Mouse (Mus musculus) adrenal gland, postnatal 14 days (tissue): ENCODE results near the gene Adcy6. TPM values are rescaled to one million over a fixed set of nuclear protein-coding genes. Genes with fewer than 3 reads are reported as not detected.

Experiments used
- DNase-seq: peaks from one replicate; pipeline ENCODE4 v3.0.0; 2021; ENCODE audit warnings: mixed read lengths
- total RNA-seq: library from RNA; stranded (reverse); gene quantifications from 2 replicates; pipeline ENCODE4 v1.2.3, GENCODE M21; 2021

Adcy6 gene
- total RNA-seq, 1 experiment from 2014 or later, result 73.8 TPM

GRCm38 (mm10) chr15:98557186-98557585 is 52.7 kb downstream of the Adcy6 start:
- no peak for DNase-seq

- DNase-seq, result no peak
These were observed 54.0 kb downstream of the Adcy6 start for GRCm38 (mm10) chr15:98555881-98556280.

GRCm38 (mm10) chr15:98552758-98553157 is 57.1 kb downstream of the Adcy6 start:
- DNase-seq, result no peak

- DNase-seq, result no peak
These were observed 63.0 kb downstream of the Adcy6 start for GRCm38 (mm10) chr15:98546843-98547242.

- no peak for DNase-seq
These were observed 64.7 kb downstream of the Adcy6 start for GRCm38 (mm10) chr15:98545151-98545550.

GRCm38 (mm10) chr15:98543341-98543740 is 66.5 kb downstream of the Adcy6 start:
- DNase-seq, result peak; percentile 27

- DNase-seq, result no peak
These were observed 68.8 kb downstream of the Adcy6 start for GRCm38 (mm10) chr15:98541064-98541463.

Other genes with a start within 250 kb of the Adcy6 start
- gene Olfr283, start 229.1 kb downstream of the Adcy6 start, total RNA-seq, result not detected in 2 replicates
- not detected in 2 replicates for gene Olfr282, start 178.9 kb downstream of the Adcy6 start, total RNA-seq
- not detected in 2 replicates for gene Olfr281, start 157.5 kb downstream of the Adcy6 start, total RNA-seq
- gene OR5BS1P, start 140.2 kb downstream of the Adcy6 start, total RNA-seq, result not detected in 2 replicates
- gene Lalba, start 127.4 kb downstream of the Adcy6 start, total RNA-seq, result not detected in 2 replicates
- not detected in 2 replicates for gene Olfr279, start 117.7 kb downstream of the Adcy6 start, total RNA-seq
- gene Kansl2, start 75.8 kb downstream of the Adcy6 start, total RNA-seq, result 72.5 and 85.8 TPM in 2 replicates
- 57.0 and 57.3 TPM in 2 replicates for gene Ccnt1, start 39.2 kb downstream of the Adcy6 start, total RNA-seq
- gene 4930415O20Rik, start 39.1 kb downstream of the Adcy6 start, total RNA-seq, result 1.1 TPM in 1 of 2 replicates, not detected in the other
- gene Cacnb3, start 20.8 kb upstream of the Adcy6 start, total RNA-seq, result 12.0 and 18.2 TPM in 2 replicates
- gene Ddx23, start 52.8 kb upstream of the Adcy6 start, total RNA-seq, result 85.2 and 87.5 TPM in 2 replicates
- gene Rnd1, start 67.4 kb upstream of the Adcy6 start, total RNA-seq, result 2.1 and 3.6 TPM in 2 replicates
- 0.96 and 0.98 TPM in 2 replicates for gene Ccdc65, start 98.1 kb upstream of the Adcy6 start, total RNA-seq
- gene Fkbp11, start 118.1 kb upstream of the Adcy6 start, total RNA-seq, result 7.2 and 7.7 TPM in 2 replicates
- gene Arf3, start 153.1 kb upstream of the Adcy6 start, total RNA-seq, result 98.5 and 104 TPM in 2 replicates
- gene Wnt10b, start 168.1 kb upstream of the Adcy6 start, total RNA-seq, result 0.48 and 0.79 TPM in 2 replicates
- gene Wnt1, start 179.8 kb upstream of the Adcy6 start, total RNA-seq, result not detected in 2 replicates
- 0.11 TPM in 1 of 2 replicates, not detected in the other for gene Ddn, start 199.4 kb upstream of the Adcy6 start, total RNA-seq
- 59.1 and 62.5 TPM in 2 replicates for gene Prkag1, start 221.4 kb upstream of the Adcy6 start, total RNA-seq